In genomic region chr13:63554569-63554968, GRCm38 (mm10) we compare ENCODE assay signal across 9 mouse cellular contexts. TPM values are rescaled to one million over a fixed set of nuclear protein-coding genes. Genes with fewer than 3 reads are reported as not detected.
DNase-seq lines count a peak whose midpoint lies in the region; ATAC-seq and TF ChIP-seq lines count a peak whose summit lies in the region.
"Had no signal": no experiment of that assay in that cellular context is flagged by ENCODE, and none has a peak within 500 bp of the region (broad histone marks: within the 10 kb centered on the region; RNA-seq: fewer than 3 reads in every experiment).

No protein-coding gene starts in this region.

- peak; percentile 23 for DNase-seq in R1 (ENCODE audit: low read depth, low spot score)
- peak; percentile 69 for DNase-seq in midbrain, postnatal 0 days (ENCODE audit: low spot score)
- DNase-seq in ovary, postnatal 36 days (ENCODE audit: low spot score): no peak
- DNase-seq in lung, adult 18-20 months: no peak
- no peak for DNase-seq in right cerebral cortex, adult 2 months (ENCODE audit: low spot score in 2 of 2)
- DNase-seq: layer of hippocampus, postnatal 36 days; lung, postnatal 14 days had no signal

- H3K27ac ChIP-seq in embryonic facial prominence, embryonic 13.5 days: no peak overlapping the region
- no peak overlapping the region for H3K27ac ChIP-seq in hindbrain, embryonic 16.5 days (ENCODE audit: low read depth, low read length)
- 0 out of 2 replicates have a peak overlapping the region, but pooled peaks have one; percentile 18 for H3K27ac ChIP-seq in midbrain, postnatal 0 days (ENCODE audit: low read depth, low read length)

- no peak for TF ChIP-seq CTCF in midbrain, postnatal 0 days (IDR thresholded peaks at IDR 0.05)

- H3K9me3 ChIP-seq in embryonic facial prominence, embryonic 13.5 days: no peaks in the 10 kb centered on the region
- H3K9me3 ChIP-seq in hindbrain, embryonic 16.5 days (ENCODE audit: control insufficient read depth, low read length): no peaks in the 10 kb centered on the region
- no peaks in the 10 kb centered on the region for H3K9me3 ChIP-seq in midbrain, postnatal 0 days (ENCODE audit: low read length)

- H3K4me2 ChIP-seq in embryonic facial prominence, embryonic 13.5 days: peak overlapping the region; percentile 96
- H3K4me2 ChIP-seq in hindbrain, embryonic 16.5 days (ENCODE audit: low read length): peak overlapping the region; percentile 18
- peak overlapping the region; percentile 30; the same call in 1 of the 2 replicates for H3K4me2 ChIP-seq in midbrain, postnatal 0 days (ENCODE audit: low read depth, low read length, poor library complexity, severe bottlenecking)

- peak overlapping the region; percentile 0; the same call in 1 of the 2 replicates for H3K9ac ChIP-seq in embryonic facial prominence, embryonic 13.5 days
- H3K9ac ChIP-seq in hindbrain, embryonic 16.5 days (ENCODE audit: low read depth, low read length): no peak overlapping the region
- H3K9ac ChIP-seq in midbrain, postnatal 0 days (replicated peaks; ENCODE audit: low read length, poor library complexity, severe bottlenecking): no peak overlapping the region; the same call in 1 of the 2 replicates

- H3K36me3 ChIP-seq in embryonic facial prominence, embryonic 13.5 days: peaks cover 21% of the 10 kb centered on the region
- no peaks in the 10 kb centered on the region for H3K36me3 ChIP-seq in hindbrain, embryonic 16.5 days (ENCODE audit: control insufficient read depth, insufficient read depth, low read length)
- no peaks in the 10 kb centered on the region for H3K36me3 ChIP-seq in midbrain, postnatal 0 days (ENCODE audit: insufficient read depth, low read length)

- ATAC-seq in embryonic facial prominence, embryonic 13.5 days (ENCODE audit: insufficient number of reproducible peaks, insufficient read depth, low FRiP score, low TSS enrichment, low read depth): no peak
- peak; percentile 66 for ATAC-seq in hindbrain, embryonic 16.5 days
- ATAC-seq in midbrain, postnatal 0 days (ENCODE audit: low FRiP score): no peak

- 52% methylated on average over 11 of the region's 11 CpGs for WGBS in embryonic facial prominence, embryonic 13.5 days
- WGBS in hindbrain, embryonic 16.5 days: 15% methylated on average over 11 of the region's 11 CpGs
- WGBS in midbrain, postnatal 0 days: 18% methylated on average over 11 of the region's 11 CpGs

- H3K4me1 ChIP-seq in embryonic facial prominence, embryonic 13.5 days: peaks cover 94% of the 10 kb centered on the region
- peaks cover 75% of the 10 kb centered on the region for H3K4me1 ChIP-seq in hindbrain, embryonic 16.5 days (ENCODE audit: control insufficient read depth, insufficient read depth, low read depth, low read length)
- H3K4me1 ChIP-seq in midbrain, postnatal 0 days (ENCODE audit: insufficient read depth, low read length): no peaks in the 10 kb centered on the region; the same call in 1 of the 2 replicates

- H3K27me3 ChIP-seq in embryonic facial prominence, embryonic 13.5 days: no peaks in the 10 kb centered on the region
- H3K27me3 ChIP-seq in hindbrain, embryonic 16.5 days (replicated peaks; ENCODE audit: control insufficient read depth, insufficient read depth, low read length): no peaks in the 10 kb centered on the region
- H3K27me3 ChIP-seq in midbrain, postnatal 0 days (ENCODE audit: insufficient read depth, low read length): no peaks in the 10 kb centered on the region

- H3K4me3 ChIP-seq in embryonic facial prominence, embryonic 13.5 days: no peak overlapping the region
- H3K4me3 ChIP-seq in hindbrain, embryonic 16.5 days (ENCODE audit: low read length): no peak overlapping the region
- no peak overlapping the region for H3K4me3 ChIP-seq in midbrain, postnatal 0 days (ENCODE audit: low read depth, low read length)

RNA-seq across cellular contexts. Expression of gene Ptch1, which starts 18.8 kb away (rescaled TPM):
- polyA plus RNA-seq in embryonic facial prominence, embryonic 13.5 days (2015; fragmentation: Nextera tagmentation; extraction: Ambion mirVana): 30.6 and 30.8 TPM in 2 replicates
- polyA plus RNA-seq in hindbrain, embryonic 16.5 days (2015; fragmentation: Nextera tagmentation; extraction: Ambion mirVana): 15.3 and 17.3 TPM in 2 replicates
- 27.8 and 29.9 TPM in 2 replicates for total RNA-seq in midbrain, postnatal 0 days (2014; rRNA removed)
- 6.8 and 7.9 TPM in 2 replicates for polyA plus RNA-seq in midbrain, postnatal 0 days (2015; fragmentation: Nextera tagmentation; extraction: Ambion mirVana)

RNA-seq across cellular contexts. Expression of gene Fancc, which starts 57.5 kb away (rescaled TPM):
- polyA plus RNA-seq in embryonic facial prominence, embryonic 13.5 days (2015; fragmentation: Nextera tagmentation; extraction: Ambion mirVana): 21.0 and 21.2 TPM in 2 replicates
- 15.7 and 16.0 TPM in 2 replicates for polyA plus RNA-seq in hindbrain, embryonic 16.5 days (2015; fragmentation: Nextera tagmentation; extraction: Ambion mirVana)
- 12.1 and 17.7 TPM in 2 replicates for total RNA-seq in midbrain, postnatal 0 days (2014; rRNA removed)
- 9.2 and 9.3 TPM in 2 replicates for polyA plus RNA-seq in midbrain, postnatal 0 days (2015; fragmentation: Nextera tagmentation; extraction: Ambion mirVana)

Comparison
In these comparisons a context has a peak if more than half of its experiments do, and no peak if none do; other contexts are left out.
1. DNase-seq: peak in R1 (single experiment) and midbrain, postnatal 0 days (single experiment); none in ovary, postnatal 36 days (single experiment), lung, adult 18-20 months (0 of 2) and right cerebral cortex, adult 2 months (0 of 2).
2. H3K4me2 ChIP-seq: peak in every context shown above with its lines; median percentile 96 in embryonic facial prominence, embryonic 13.5 days; 30 in midbrain, postnatal 0 days; 18 in hindbrain, embryonic 16.5 days.